In the genomic region with DNA sequence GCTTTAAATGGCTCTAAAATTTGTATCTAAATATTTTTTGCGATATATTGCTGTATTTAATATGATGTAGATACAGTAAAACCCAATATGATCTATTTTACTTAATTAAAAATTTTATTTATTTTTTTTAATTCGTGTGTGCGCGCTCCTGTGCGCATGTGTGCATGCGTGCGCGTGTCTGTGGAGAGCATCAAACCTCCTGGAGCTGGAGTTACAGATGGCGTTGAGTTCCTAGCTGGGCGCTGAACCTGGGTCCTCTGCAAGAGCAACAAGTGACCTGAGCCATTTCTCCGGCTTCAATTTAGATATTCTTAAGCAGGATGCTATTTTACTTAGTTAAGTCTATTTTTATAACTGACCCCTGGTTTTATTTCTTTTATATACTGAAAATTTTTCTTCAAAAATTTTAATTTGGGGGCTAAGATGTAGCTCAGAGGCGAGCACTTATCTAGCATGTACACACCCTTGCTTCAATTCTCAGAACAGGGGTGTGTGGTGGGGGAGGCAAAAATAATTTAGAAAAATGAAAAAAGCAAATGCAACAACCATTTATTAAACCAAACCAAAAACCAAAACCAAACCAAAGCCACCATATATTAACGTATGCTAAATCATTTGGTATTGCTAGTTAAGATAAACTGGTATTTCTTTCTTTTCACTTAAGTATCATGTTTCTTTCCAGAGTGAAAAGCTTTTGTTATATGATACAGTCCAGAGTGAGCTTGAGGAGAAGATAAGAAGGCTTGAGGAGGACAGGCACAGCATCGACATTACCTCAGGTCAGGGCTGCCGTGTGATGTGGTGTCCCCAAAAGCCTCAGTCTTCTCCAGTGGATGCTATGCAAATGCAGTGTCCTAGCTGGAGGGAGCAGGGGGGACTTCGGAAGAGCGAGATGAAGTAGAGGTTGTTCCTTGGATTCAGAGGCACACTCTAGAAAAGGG, we compare ENCODE assay signal across 23 mouse cellular contexts. TPM values are rescaled to one million over a fixed set of nuclear protein-coding genes. Genes with fewer than 3 reads are reported as not detected.
A peak's percentile ranks its signal among the peaks of the same experiment; 100 is the strongest.
DNase-seq lines count a peak whose midpoint lies in the region; ATAC-seq lines count a peak whose summit lies in the region.
"Had no signal": no experiment of that assay in that cellular context is flagged by ENCODE, and none has a peak within 500 bp of the region (broad histone marks: within the 10 kb centered on the region; RNA-seq: fewer than 3 reads in every experiment).

No protein-coding gene starts in this region.

- H3K27ac ChIP-seq in liver, embryonic 11.5 days (ENCODE audit: low read depth, low read length), result peak overlapping the region; percentile 70
- peak overlapping the region; percentile 59 for H3K27ac ChIP-seq in liver, embryonic 15.5 days (replicated peaks)
- no peak overlapping the region for H3K27ac ChIP-seq in forebrain, embryonic 13.5 days
- H3K27ac ChIP-seq: embryonic facial prominence, embryonic 10.5 days; forebrain, embryonic 10.5 days; forebrain, embryonic 15.5 days; heart, embryonic 15.5 days; hindbrain, embryonic 13.5 days; hindbrain, postnatal 0 days had no signal

- H3K9ac ChIP-seq in liver, embryonic 11.5 days (ENCODE audit: low read depth, low read length), result peak overlapping the region; percentile 21; the same call in 1 of the 2 replicates
- H3K9ac ChIP-seq in liver, embryonic 15.5 days, result no peak overlapping the region
- no peak overlapping the region for H3K9ac ChIP-seq in forebrain, embryonic 13.5 days
- H3K9ac ChIP-seq: forebrain, embryonic 15.5 days; heart, embryonic 15.5 days; hindbrain, embryonic 13.5 days had no signal

- H3K4me3 ChIP-seq in liver, embryonic 11.5 days (ENCODE audit: low read depth, low read length), result no peak overlapping the region
- H3K4me3 ChIP-seq in liver, embryonic 15.5 days (replicated peaks), result no peak overlapping the region
- H3K4me3 ChIP-seq in forebrain, embryonic 13.5 days, result no peak overlapping the region
- H3K4me3 ChIP-seq: embryonic facial prominence, embryonic 10.5 days; erythroblast, embryonic 14.5 days; forebrain, embryonic 10.5 days; forebrain, embryonic 15.5 days; heart, embryonic 15.5 days; hindbrain, embryonic 13.5 days had no signal

- peak overlapping the region; percentile 43; the same call in 1 of the 2 replicates for H3K4me2 ChIP-seq in liver, embryonic 11.5 days
- H3K4me2 ChIP-seq in liver, embryonic 15.5 days, result peak overlapping the region; percentile 14
- H3K4me2 ChIP-seq in forebrain, embryonic 13.5 days, result no peak overlapping the region
- H3K4me2 ChIP-seq: forebrain, embryonic 15.5 days; heart, embryonic 11.5 days; heart, embryonic 15.5 days; hindbrain, embryonic 13.5 days had no signal

- peaks cover 12% of the 10 kb centered on the region for H3K9me3 ChIP-seq in liver, embryonic 11.5 days (ENCODE audit: control insufficient read depth, low read length)
- H3K9me3 ChIP-seq in liver, embryonic 15.5 days (replicated peaks), result no peaks in the 10 kb centered on the region
- peaks cover 12% of the 10 kb centered on the region for H3K9me3 ChIP-seq in forebrain, embryonic 13.5 days (replicated peaks)

- peaks cover 23% of the 10 kb centered on the region for H3K36me3 ChIP-seq in liver, embryonic 11.5 days (ENCODE audit: control insufficient read depth, insufficient read depth, low read length)
- peaks cover 46% of the 10 kb centered on the region for H3K36me3 ChIP-seq in liver, embryonic 15.5 days (replicated peaks)
- peaks cover 59% of the 10 kb centered on the region for H3K36me3 ChIP-seq in forebrain, embryonic 13.5 days (ENCODE audit: poor library complexity, severe bottlenecking)

- no peaks in the 10 kb centered on the region for H3K27me3 ChIP-seq in liver, embryonic 11.5 days (replicated peaks; ENCODE audit: control insufficient read depth, insufficient read depth, low read length)
- no peaks in the 10 kb centered on the region for H3K27me3 ChIP-seq in liver, embryonic 15.5 days
- H3K27me3 ChIP-seq in forebrain, embryonic 13.5 days, result no peaks in the 10 kb centered on the region
- H3K27me3 ChIP-seq: forebrain, embryonic 15.5 days; heart, embryonic 15.5 days; hindbrain, embryonic 13.5 days had no signal

- H3K4me1 ChIP-seq in liver, embryonic 11.5 days (replicated peaks; ENCODE audit: control insufficient read depth, insufficient read depth, low read length), result peaks cover 2% of the 10 kb centered on the region
- peaks cover 17% of the 10 kb centered on the region for H3K4me1 ChIP-seq in liver, embryonic 15.5 days (replicated peaks)
- H3K4me1 ChIP-seq in forebrain, embryonic 13.5 days, result no peaks in the 10 kb centered on the region
- H3K4me1 ChIP-seq: embryonic facial prominence, embryonic 10.5 days; forebrain, embryonic 10.5 days; forebrain, embryonic 15.5 days; heart, embryonic 15.5 days; hindbrain, embryonic 13.5 days had no signal

- DNase-seq in c-Kit-positive CD71-positive TER-119-positive erythroid progenitor cells, embryonic 14.5 days (ENCODE audit: low spot score), result peak; percentile 53
- no peak for DNase-seq in liver, embryonic 11.5 days (ENCODE audit: low spot score)
- no peak for DNase-seq in MN1 (ENCODE audit: low spot score)
- no peak for DNase-seq in natural killer cell, adult 2 months (ENCODE audit: low spot score in 2 of 2)
- DNase-seq: adrenal gland, adult 8-10 months; adrenal gland, postnatal 36 days; cerebellum, adult 11-12 months; cerebellum, adult 9-10 months; cerebellum, postnatal 25 days; gastrocnemius, postnatal 36 days; heart, adult 18-20 months; heart, postnatal 14 days had no signal

- WGBS in liver, embryonic 11.5 days, result 79% methylated on average over 17 of the region's 17 CpGs
- WGBS in liver, embryonic 15.5 days (ENCODE audit: insufficient replicate concordance), result 64% methylated on average over 17 of the region's 17 CpGs
- WGBS in forebrain, embryonic 13.5 days, result 95% methylated on average over 17 of the region's 17 CpGs

- ATAC-seq in liver, embryonic 11.5 days (replicated peaks; ENCODE audit: low FRiP score), result peak; percentile 88
- ATAC-seq in liver, embryonic 15.5 days (ENCODE audit: insufficient read depth), result peak; percentile 86
- ATAC-seq in megakaryocyte-erythroid progenitor cell, adult 5-6 weeks (replicated peaks; ENCODE audit: low FRiP score, low TSS enrichment, poor library complexity, severe bottlenecking), result peak; percentile 47; the same call in 1 of the 2 replicates
- ATAC-seq in forebrain, embryonic 13.5 days, result no peak
- ATAC-seq: forebrain, embryonic 15.5 days; hindbrain, postnatal 0 days had no signal

RNA-seq across cellular contexts. Expression of a gene that starts 23.6 kb away (rescaled TPM):
- polyA plus RNA-seq in liver, embryonic 11.5 days (2014; fragmentation: Nextera tagmentation; extraction: Ambion mirVana), result 30.8 and 32.1 TPM in 2 replicates
- 12.0 and 12.5 TPM in 2 replicates for polyA plus RNA-seq in liver, embryonic 15.5 days (2015; fragmentation: Nextera tagmentation; extraction: Ambion mirVana)
- total RNA-seq in megakaryocyte-erythroid progenitor cell, adult 5-6 weeks (2014; fragmentation: Nextera tagmentation), result 31.9 and 32.3 TPM in 2 replicates
- total RNA-seq in megakaryocyte-erythroid progenitor cell, adult 5-6 weeks (2017), result 29.2 and 33.6 TPM in 2 replicates
- 49.5 and 53.9 TPM in 2 replicates for polyA plus RNA-seq in forebrain, embryonic 13.5 days (2015; fragmentation: Nextera tagmentation; extraction: Ambion mirVana)

RNA-seq across cellular contexts. Expression of a gene that starts 38.7 kb away (rescaled TPM):
- 12.0 and 12.3 TPM in 2 replicates for polyA plus RNA-seq in liver, embryonic 11.5 days (2014; fragmentation: Nextera tagmentation; extraction: Ambion mirVana)
- 3.2 and 4.1 TPM in 2 replicates for polyA plus RNA-seq in liver, embryonic 15.5 days (2015; fragmentation: Nextera tagmentation; extraction: Ambion mirVana)
- 40.6 and 49.4 TPM in 2 replicates for total RNA-seq in megakaryocyte-erythroid progenitor cell, adult 5-6 weeks (2014; fragmentation: Nextera tagmentation)
- total RNA-seq in megakaryocyte-erythroid progenitor cell, adult 5-6 weeks (2017), result 34.5 and 38.1 TPM in 2 replicates
- polyA plus RNA-seq in forebrain, embryonic 13.5 days (2015; fragmentation: Nextera tagmentation; extraction: Ambion mirVana), result 14.1 and 14.3 TPM in 2 replicates
